Mouse (Mus musculus): ENCODE measurements at regions not wholly inside any gene's neighbourhood (a gene's known extent, or its start where the extent isn't known, plus 50 kb on each side); places are given as distances from the start of the nearest gene placed in this dataset.

DNA sequence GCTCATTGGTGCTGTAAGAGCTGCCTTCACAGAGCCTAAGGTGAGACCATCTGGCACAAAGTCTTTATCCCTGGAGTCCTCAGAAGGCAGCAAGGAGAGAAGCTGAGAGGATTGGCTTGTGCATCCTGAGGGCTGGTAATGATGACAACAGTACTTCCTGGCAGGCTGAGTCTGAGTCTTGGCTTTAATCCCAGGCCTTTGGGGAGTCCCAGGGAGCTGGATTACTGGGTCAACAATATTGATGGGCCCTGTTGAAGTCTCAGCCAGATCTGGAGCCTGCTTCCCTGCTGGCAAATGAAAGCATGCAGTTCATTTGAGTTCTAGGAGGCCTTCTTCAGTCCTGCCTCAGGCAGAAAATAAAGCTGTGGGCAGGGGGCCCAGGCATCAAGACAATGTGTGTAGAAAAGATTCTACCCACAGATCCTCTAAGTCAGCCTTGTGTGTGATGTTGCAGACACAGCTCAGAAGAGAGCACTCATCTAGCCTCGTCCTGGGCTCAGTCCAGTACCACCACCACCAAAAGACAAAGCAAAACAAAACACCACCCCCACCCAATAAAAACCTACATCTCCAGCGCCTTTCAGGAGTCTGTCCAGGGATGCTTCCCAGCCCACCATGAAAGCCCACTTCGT is 113.1 kb downstream of the Tmem215 start:
- TF ChIP-seq CTCF (IDR thresholded peaks at IDR 0.05; ENCODE audit: low read depth) (no peak), EP300 (IDR thresholded peaks at IDR 0.05; ENCODE audit: low read depth) (no peak)
